Mouse (Mus musculus) gastrocnemius, postnatal 4 days (tissue): ENCODE results near the gene Elmo3. TPM values are rescaled to one million over a fixed set of nuclear protein-coding genes. Genes with fewer than 3 reads are reported as not detected.

ENCODE experiments used
- DNase-seq, 2 experiments: peaks; one replicate each; pipeline ENCODE4 v3.0.0; 2021 to 2022; ENCODE audit warnings: low spot score in 2 of 2, mixed read lengths in 2 of 2
- microRNA-seq: library from miRNA; unstranded; fragments of <30 nt; microRNA quantifications from one replicate; pipeline ENCODE4 v1.2.0, GENCODE M21; 2021
- total RNA-seq, 2 experiments: library from RNA; stranded (reverse); gene quantifications; 2 replicates each; pipeline ENCODE4 v1.2.3; 2021

The Elmo3 gene
- total RNA-seq, 2 experiments from 2014 or later = 1.0 to 1.1 TPM

GRCm38 (mm10) chr8:105349096-105349771, 43.8 kb downstream of the Elmo3 start:
- DNase-seq = no peak

- no peak for DNase-seq
Observed at GRCm38 (mm10) chr8:105350186-105350585, 44.8 kb downstream of the Elmo3 start.

- DNase-seq = no peak
Observed at GRCm38 (mm10) chr8:105353583-105354135, 48.3 kb downstream of the Elmo3 start.

- no peak for DNase-seq
Observed at GRCm38 (mm10) chr8:105354549-105354948, 49.1 kb downstream of the Elmo3 start.

- no peak for DNase-seq
Observed at GRCm38 (mm10) chr8:105355179-105356024, 50.0 kb downstream of the Elmo3 start.

DNA sequence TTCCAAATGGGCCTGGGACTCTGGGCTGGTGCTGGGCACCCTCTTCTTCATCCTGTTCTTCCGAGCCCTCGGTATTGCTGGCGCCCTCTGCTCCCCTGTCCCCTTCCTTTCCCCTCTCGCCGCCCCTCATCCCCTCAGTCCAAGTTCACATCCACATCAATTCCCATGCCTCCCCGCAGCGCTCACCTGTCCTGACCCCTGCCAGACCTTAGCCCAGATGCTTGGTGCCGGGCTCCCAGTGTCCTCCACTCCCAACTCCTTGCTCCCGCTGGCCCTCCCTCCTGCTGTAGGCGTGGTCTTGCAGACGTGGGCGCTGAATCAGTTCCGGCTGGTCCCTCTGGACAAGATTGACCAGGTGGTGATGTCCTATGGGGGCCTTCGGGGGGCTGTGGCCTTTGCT, 51.3 kb downstream of the Elmo3 start:
- no peak for DNase-seq

GRCm38 (mm10) chr8:105359208-105359607, 53.8 kb downstream of the Elmo3 start:
- no peak for DNase-seq

DNA sequence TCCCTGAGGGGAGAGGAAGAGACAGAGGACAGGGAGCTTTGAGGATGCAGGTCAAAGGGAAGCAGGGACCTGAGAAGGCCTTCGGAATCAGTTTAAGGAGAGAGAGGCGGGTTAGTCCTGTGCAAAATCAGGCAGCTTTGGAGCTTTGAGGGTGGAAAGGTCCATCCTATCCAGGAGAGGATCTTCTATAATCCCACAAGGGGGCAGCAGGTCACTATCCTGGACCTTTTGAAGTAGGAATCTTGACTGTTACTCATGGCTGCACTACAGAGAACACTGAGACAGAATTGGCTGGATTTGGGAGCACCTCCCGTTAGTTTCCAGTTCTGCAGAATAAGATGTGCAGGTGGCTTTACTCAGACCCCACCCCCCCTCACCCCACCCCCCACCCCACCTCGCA, 54.2 kb downstream of the Elmo3 start:
- no peak for DNase-seq

Small RNA genes lying within 50 kb of the gene (microRNA-seq; reads per million reads assigned to microRNA genes)
- not detected for gene Gm27320
- 258 reads per million, percentile 60 among the genes with 10 or more reads in this experiment for gene Mir328

Other genes starting within 250 kb of the Elmo3 start
- gene Ces3b, start 221.8 kb upstream of the Elmo3 start, total RNA-seq = not detected
- not detected for gene Ces4a, start 173.8 kb upstream of the Elmo3 start, total RNA-seq
- 10 to 100 TPM; 48.5 to 55.6 TPM for gene Cbfb, start 134.9 kb upstream of the Elmo3 start, total RNA-seq
- 10 to 100 TPM; 16.2 to 16.5 TPM for gene D230025D16Rik, start 80.5 kb upstream of the Elmo3 start, total RNA-seq
- gene B3gnt9, start 50.4 kb upstream of the Elmo3 start, total RNA-seq = 10 to 100 TPM; 14.9 to 15.3 TPM
- gene Tradd, start 41.0 kb upstream of the Elmo3 start, total RNA-seq = 10 to 100 TPM in 1 of 2 experiments, 1 to 10 TPM in 1; 6.6 to 10.2 TPM
- 1 to 10 TPM; 2.2 to 2.7 TPM for gene Fbxl8, start 41.0 kb upstream of the Elmo3 start, total RNA-seq
- under 1 TPM; 0.21 to 0.29 TPM for gene Hsf4, start 35.8 kb upstream of the Elmo3 start, total RNA-seq
- 10 to 100 TPM; 26.5 to 27.1 TPM for gene Nol3, start 29.5 kb upstream of the Elmo3 start, total RNA-seq
- 1 to 10 TPM; 3.8 to 6.3 TPM for gene 4931428F04Rik, start 15.7 kb upstream of the Elmo3 start, total RNA-seq
- gene Exoc3l, start 9.5 kb upstream of the Elmo3 start, total RNA-seq = 1 to 10 TPM; 8.1 to 8.7 TPM
- 10 to 100 TPM; 27.4 to 31.1 TPM for gene E2f4, start 7.9 kb upstream of the Elmo3 start, total RNA-seq
- 1 to 10 TPM; 3.6 to 4.1 TPM for gene Lrrc29, start 20.7 kb downstream of the Elmo3 start, total RNA-seq
- gene Tmem208, start 20.8 kb downstream of the Elmo3 start, total RNA-seq = 10 to 100 TPM; 28.7 to 29.5 TPM
- 10 to 100 TPM; 12.4 to 14.2 TPM for gene Fhod1, start 42.4 kb downstream of the Elmo3 start, total RNA-seq
- gene Slc9a5, start 43.2 kb downstream of the Elmo3 start, total RNA-seq = 1 to 10 TPM; 4.0 to 4.2 TPM
- gene Plekhg4, start 67.7 kb downstream of the Elmo3 start, total RNA-seq = under 1 TPM; 0.17 to 0.26 TPM
- gene Kctd19, start 107.9 kb downstream of the Elmo3 start, total RNA-seq = not detected
- 1 to 10 TPM; 1.6 to 1.7 TPM for gene Lrrc36, start 108.0 kb downstream of the Elmo3 start, total RNA-seq
- 100 to 1,000 TPM; 527 to 572 TPM for gene Tppp3, start 165.9 kb downstream of the Elmo3 start, total RNA-seq
- gene Zdhhc1, start 191.3 kb downstream of the Elmo3 start, total RNA-seq = 10 to 100 TPM; 21.0 to 21.6 TPM
- 10 to 100 TPM; 13.3 to 14.8 TPM for gene Hsd11b2, start 213.2 kb downstream of the Elmo3 start, total RNA-seq